Mouse (Mus musculus): ENCODE measurements around the gene Kdm4d. TPM values are rescaled to one million over a fixed set of nuclear protein-coding genes. Genes with fewer than 3 reads are reported as not detected.
"Not testable (repeated sequence)": the region's sequence is repeated elsewhere in the genome, so short reads cannot be mapped to it uniquely, and the experiment has no call there.

Gene Kdm4d
- polyA plus RNA-seq, 1 experiment from 2014 or later = 0.21 TPM

GRCm38 (mm10) chr9:14520971-14521670, 20.8 kb upstream of the Kdm4d start:
- Histone ChIP-seq H3K4me3 (no peak overlapping the region), H3K9ac (no peak overlapping the region), H3K27ac (no peak overlapping the region), H3K9me3 (replicated peaks) (no peaks in the 10 kb centered on the region), H3K4me2 (no peak overlapping the region), H3K36me3 (ENCODE audit: poor library complexity, severe bottlenecking) (no peaks in the 10 kb centered on the region), H3K27me3 (no peaks in the 10 kb centered on the region), H3K4me1 (no peaks in the 10 kb centered on the region)
- 84% methylated on average over 3 of the region's 3 CpGs for WGBS
- ATAC-seq = no peak

- Histone ChIP-seq H3K9me3 (replicated peaks) (no peaks in the 10 kb centered on the region), H3K9ac (no peak overlapping the region), H3K27me3 (no peaks in the 10 kb centered on the region), H3K27ac (no peak overlapping the region), H3K4me1 (no peaks in the 10 kb centered on the region), H3K4me2 (no peak overlapping the region), H3K36me3 (ENCODE audit: poor library complexity, severe bottlenecking) (no peaks in the 10 kb centered on the region), H3K4me3 (no peak overlapping the region)
- WGBS = 85% methylated on average over 3 of the region's 3 CpGs
- no peak for ATAC-seq
Measured at GRCm38 (mm10) chr9:14518105-14518504, 17.8 kb upstream of the Kdm4d start.

- Histone ChIP-seq H3K9me3 (replicated peaks) (no peaks in the 10 kb centered on the region), H3K9ac (no peak overlapping the region), H3K4me2 (no peak overlapping the region), H3K36me3 (ENCODE audit: poor library complexity, severe bottlenecking) (peaks cover 7% of the 10 kb centered on the region; the same call in 1 of the 2 replicates), H3K27me3 (no peaks in the 10 kb centered on the region), H3K4me3 (no peak overlapping the region), H3K4me1 (no peaks in the 10 kb centered on the region), H3K27ac (no peak overlapping the region)
- no peak for ATAC-seq
- 25% methylated on average over 1 of the region's 1 CpGs for WGBS
Measured at GRCm38 (mm10) chr9:14517296-14517695, 17.0 kb upstream of the Kdm4d start.

- no peaks in the 10 kb centered on the region for H3K4me1 ChIP-seq
- H3K9ac ChIP-seq = no peak overlapping the region
- 75% methylated on average over 9 of the region's 9 CpGs for WGBS
- H3K4me3 ChIP-seq = no peak overlapping the region
- no peaks in the 10 kb centered on the region for H3K27me3 ChIP-seq
- H3K9me3 ChIP-seq (replicated peaks) = no peaks in the 10 kb centered on the region
- no peak overlapping the region for H3K4me2 ChIP-seq
- no peak overlapping the region for H3K27ac ChIP-seq
- peak; percentile 77 for ATAC-seq
- peaks cover 47% of the 10 kb centered on the region for H3K36me3 ChIP-seq (ENCODE audit: poor library complexity, severe bottlenecking)
Measured at GRCm38 (mm10) chr9:14512633-14513445, 12.6 kb upstream of the Kdm4d start.

GRCm38 (mm10) chr9:14500916-14501424, 688 bp upstream of the Kdm4d start:
- no peak for ATAC-seq
- no peaks in the 10 kb centered on the region for H3K27me3 ChIP-seq
- peak overlapping the region; percentile 89 for H3K4me3 ChIP-seq
- H3K4me2 ChIP-seq = peak overlapping the region; percentile 75
- H3K27ac ChIP-seq = peak overlapping the region; percentile 57; the same call in 1 of the 2 replicates
- peaks cover 20% of the 10 kb centered on the region for H3K4me1 ChIP-seq
- no peaks in the 10 kb centered on the region for H3K9me3 ChIP-seq (replicated peaks)
- H3K9ac ChIP-seq = peak overlapping the region; percentile 87
- peaks cover 33% of the 10 kb centered on the region for H3K36me3 ChIP-seq (ENCODE audit: poor library complexity, severe bottlenecking)
- WGBS = 5% methylated on average over 10 of the region's 10 CpGs

- Histone ChIP-seq H3K27me3 (no peaks in the 10 kb centered on the region), H3K4me2 (peak overlapping the region; percentile 78), H3K4me1 (peaks cover 20% of the 10 kb centered on the region), H3K9ac (peak overlapping the region; percentile 70; the same call in 1 of the 2 replicates), H3K4me3 (peak overlapping the region; percentile 89; the same call in 1 of the 2 replicates), H3K9me3 (replicated peaks) (no peaks in the 10 kb centered on the region), H3K36me3 (ENCODE audit: poor library complexity, severe bottlenecking) (peaks cover 15% of the 10 kb centered on the region), H3K27ac (no peak overlapping the region)
- ATAC-seq = no peak
- 81% methylated on average over 4 of the region's 4 CpGs for WGBS
Measured at GRCm38 (mm10) chr9:14498896-14499705, 1.2 kb downstream of the Kdm4d start.

GRCm38 (mm10) chr9:14463668-14464067, 36.6 kb downstream of the Kdm4d start:
- not testable (repeated sequence) for H3K4me3 ChIP-seq; H3K27ac ChIP-seq; H3K36me3 ChIP-seq (ENCODE audit: poor library complexity, severe bottlenecking); H3K4me2 ChIP-seq; H3K4me1 ChIP-seq; H3K9me3 ChIP-seq (replicated peaks); H3K9ac ChIP-seq; H3K27me3 ChIP-seq; ATAC-seq
- WGBS = 82% methylated on average over 12 of the region's 12 CpGs

GRCm38 (mm10) chr9:14462536-14462935, 37.7 kb downstream of the Kdm4d start:
- WGBS = 89% methylated on average over 1 of the region's 1 CpGs
- not testable (repeated sequence) for H3K36me3 ChIP-seq (ENCODE audit: poor library complexity, severe bottlenecking); H3K4me2 ChIP-seq; H3K4me1 ChIP-seq; H3K27me3 ChIP-seq; H3K27ac ChIP-seq; H3K4me3 ChIP-seq; H3K9me3 ChIP-seq (replicated peaks); H3K9ac ChIP-seq; ATAC-seq

GRCm38 (mm10) chr9:14456320-14456719, 44.0 kb downstream of the Kdm4d start:
- Histone ChIP-seq H3K27ac (no peak overlapping the region), H3K4me2 (no peak overlapping the region), H3K27me3 (no peaks in the 10 kb centered on the region), H3K4me1 (no peaks in the 10 kb centered on the region), H3K4me3 (no peak overlapping the region), H3K9me3 (replicated peaks) (no peaks in the 10 kb centered on the region), H3K9ac (no peak overlapping the region), H3K36me3 (ENCODE audit: poor library complexity, severe bottlenecking) (no peaks in the 10 kb centered on the region)
- WGBS = 88% methylated on average over 3 of the region's 3 CpGs
- ATAC-seq = no peak

GRCm38 (mm10) chr9:14451120-14451519, 49.2 kb downstream of the Kdm4d start:
- H3K27me3 ChIP-seq; H3K9ac ChIP-seq; H3K4me2 ChIP-seq; H3K9me3 ChIP-seq (replicated peaks); H3K4me3 ChIP-seq; H3K4me1 ChIP-seq; ATAC-seq; H3K36me3 ChIP-seq (ENCODE audit: poor library complexity, severe bottlenecking); H3K27ac ChIP-seq: not testable (repeated sequence)
- WGBS = 66% methylated on average over 8 of the region's 8 CpGs

GRCm38 (mm10) chr9:14447086-14447485, 53.2 kb downstream of the Kdm4d start:
- H3K4me1 ChIP-seq; H3K27ac ChIP-seq; H3K4me3 ChIP-seq; ATAC-seq; H3K36me3 ChIP-seq (ENCODE audit: poor library complexity, severe bottlenecking); H3K27me3 ChIP-seq; H3K4me2 ChIP-seq; H3K9ac ChIP-seq; H3K9me3 ChIP-seq (replicated peaks): not testable (repeated sequence)
- 92% methylated on average over 2 of the region's 2 CpGs for WGBS

GRCm38 (mm10) chr9:14440347-14440746, 59.9 kb downstream of the Kdm4d start:
- Histone ChIP-seq H3K36me3 (ENCODE audit: poor library complexity, severe bottlenecking) (no peaks in the 10 kb centered on the region), H3K4me2 (no peak overlapping the region), H3K27ac (no peak overlapping the region), H3K4me1 (no peaks in the 10 kb centered on the region), H3K9ac (no peak overlapping the region), H3K4me3 (no peak overlapping the region), H3K27me3 (no peaks in the 10 kb centered on the region), H3K9me3 (replicated peaks) (0 out of 2 replicates have a peak, but pooled peaks cover 3% of the 10 kb centered on the region)
- 100% methylated on average over 1 of the region's 1 CpGs for WGBS
- no peak for ATAC-seq

Data from forebrain, embryonic 13.5 days (tissue).